In genomic region chr12:46818021-46818855, GRCm38 (mm10) we compare ENCODE assay signal across 8 mouse cellular contexts. TPM values are rescaled to one million over a fixed set of nuclear protein-coding genes. Genes with fewer than 3 reads are reported as not detected.
DNase-seq lines count a peak whose midpoint lies in the region; ATAC-seq lines count a peak whose summit lies in the region.

No protein-coding gene starts in this region.

- H3K27me3 ChIP-seq in hindbrain, embryonic 14.5 days (ENCODE audit: control insufficient read depth, insufficient read depth, low read length): no peaks in the 10 kb centered on the region

- peak overlapping the region; percentile 71 for H3K4me2 ChIP-seq in hindbrain, embryonic 14.5 days (replicated peaks)

- peak; percentile 49 for ATAC-seq in hindbrain, embryonic 14.5 days (ENCODE audit: low FRiP score)

- H3K9me3 ChIP-seq in hindbrain, embryonic 14.5 days (ENCODE audit: control insufficient read depth, low read length): no peaks in the 10 kb centered on the region

- H3K27ac ChIP-seq in hindbrain, embryonic 14.5 days: peak overlapping the region; percentile 100

- peak overlapping the region; percentile 100 for H3K9ac ChIP-seq in hindbrain, embryonic 14.5 days

- H3K4me1 ChIP-seq in hindbrain, embryonic 14.5 days (replicated peaks; ENCODE audit: control insufficient read depth, insufficient read depth, low read length): peaks cover 13% of the 10 kb centered on the region; the same call in 1 of the 2 replicates

- peak overlapping the region; percentile 93 for H3K4me3 ChIP-seq in hindbrain, embryonic 14.5 days (replicated peaks; ENCODE audit: low read length)

- under 1% methylated on average over 47 of the region's 61 CpGs for WGBS in hindbrain, embryonic 14.5 days

- peak; percentile 52 for DNase-seq in ZHBTc4 (ENCODE audit: low read depth, low spot score)
- DNase-seq in cerebellum, adult 9-11 months: peak; percentile 75
- DNase-seq in frontal cortex, postnatal 10 days (ENCODE audit: low spot score in 2 of 2): peak; percentile 47 to 63
- peak; percentile 68 for DNase-seq in hindbrain, embryonic 14.5 days (ENCODE audit: low spot score)
- DNase-seq in left cerebral cortex, adult 11 months (ENCODE audit: low spot score): peak; percentile 37
- peak; percentile 34 for DNase-seq in lung, postnatal 10 days
- peak; percentile 69 for DNase-seq in right cerebral cortex, postnatal 25 days
- no peak for DNase-seq in spleen, postnatal 14 days (ENCODE audit: low spot score in 2 of 2)

- no peaks in the 10 kb centered on the region for H3K36me3 ChIP-seq in hindbrain, embryonic 14.5 days (replicated peaks; ENCODE audit: control insufficient read depth, insufficient read depth)

RNA-seq across cellular contexts. Expression of gene Nova1, which starts 0.5 kb away (rescaled TPM):
- polyA plus RNA-seq in hindbrain, embryonic 14.5 days (2014; fragmentation: Nextera tagmentation; extraction: Ambion mirVana): 125 and 130 TPM in 2 replicates

Comparison
In these comparisons a context has a peak if more than half of its experiments do, and no peak if none do; other contexts are left out.
1. DNase-seq: peak in ZHBTc4 (single experiment), cerebellum, adult 9-11 months (single experiment), frontal cortex, postnatal 10 days (2 of 2), hindbrain, embryonic 14.5 days (single experiment), left cerebral cortex, adult 11 months (single experiment), lung, postnatal 10 days (single experiment) and right cerebral cortex, postnatal 25 days (single experiment); none in spleen, postnatal 14 days (0 of 2).